Mouse (Mus musculus): ENCODE results near the gene Nedd4. TPM values are rescaled to one million over a fixed set of nuclear protein-coding genes. Genes with fewer than 3 reads are reported as not detected.
A peak's percentile ranks its signal among the peaks of the same experiment; 100 is the strongest.

The Nedd4 gene
- polyA plus RNA-seq, 1 experiment from 2014 or later: 764 TPM

- H3K27ac ChIP-seq (ENCODE audit: low read length): no peak overlapping the region
- ATAC-seq (ENCODE audit: insufficient number of reproducible peaks, insufficient read depth, low FRiP score, low read depth): no peak
- no peaks in the 10 kb centered on the region for H3K9me3 ChIP-seq (ENCODE audit: control insufficient read depth, low read depth, low read length)
- no peak overlapping the region for H3K4me2 ChIP-seq (replicated peaks; ENCODE audit: low read depth, low read length)
- H3K27me3 ChIP-seq (ENCODE audit: control insufficient read depth, insufficient read depth, low read length): no peaks in the 10 kb centered on the region
- 0 out of 2 replicates have a peak, but pooled peaks cover 5% of the 10 kb centered on the region for H3K4me1 ChIP-seq (ENCODE audit: control insufficient read depth, insufficient read depth, low read length)
- H3K9ac ChIP-seq (replicated peaks; ENCODE audit: low read depth, low read length): no peak overlapping the region
- H3K36me3 ChIP-seq (ENCODE audit: control insufficient read depth, insufficient read depth, low read length): no peaks in the 10 kb centered on the region
- 89% methylated on average over 5 of the region's 5 CpGs for WGBS
- no peak overlapping the region for H3K4me3 ChIP-seq (ENCODE audit: low read depth, low read length)
Observed at GRCm38 (mm10) chr9:72757143-72757542, 95.0 kb downstream of the Nedd4 start.

- Histone ChIP-seq H3K36me3 (ENCODE audit: control insufficient read depth, insufficient read depth, low read length) (no peaks in the 10 kb centered on the region), H3K27ac (ENCODE audit: low read length) (no peak overlapping the region), H3K4me2 (replicated peaks; ENCODE audit: low read depth, low read length) (no peak overlapping the region), H3K4me1 (ENCODE audit: control insufficient read depth, insufficient read depth, low read length) (peaks cover 5% of the 10 kb centered on the region; the same call in 1 of the 2 replicates), H3K4me3 (ENCODE audit: low read depth, low read length) (no peak overlapping the region), H3K9me3 (ENCODE audit: control insufficient read depth, low read depth, low read length) (no peaks in the 10 kb centered on the region), H3K9ac (replicated peaks; ENCODE audit: low read depth, low read length) (no peak overlapping the region), H3K27me3 (ENCODE audit: control insufficient read depth, insufficient read depth, low read length) (no peaks in the 10 kb centered on the region)
- ATAC-seq (ENCODE audit: insufficient number of reproducible peaks, insufficient read depth, low FRiP score, low read depth): no peak
- 19% methylated on average over 8 of the region's 8 CpGs for WGBS
Observed at GRCm38 (mm10) chr9:72758705-72759131, 96.6 kb downstream of the Nedd4 start.

- Histone ChIP-seq H3K4me1 (ENCODE audit: control insufficient read depth, insufficient read depth, low read length) (peaks cover 5% of the 10 kb centered on the region; the same call in 1 of the 2 replicates), H3K27me3 (ENCODE audit: control insufficient read depth, insufficient read depth, low read length) (no peaks in the 10 kb centered on the region), H3K9me3 (ENCODE audit: control insufficient read depth, low read depth, low read length) (no peaks in the 10 kb centered on the region), H3K9ac (replicated peaks; ENCODE audit: low read depth, low read length) (no peak overlapping the region), H3K36me3 (ENCODE audit: control insufficient read depth, insufficient read depth, low read length) (no peaks in the 10 kb centered on the region), H3K4me3 (ENCODE audit: low read depth, low read length) (no peak overlapping the region), H3K27ac (ENCODE audit: low read length) (no peak overlapping the region), H3K4me2 (replicated peaks; ENCODE audit: low read depth, low read length) (no peak overlapping the region)
- ATAC-seq (ENCODE audit: insufficient number of reproducible peaks, insufficient read depth, low FRiP score, low read depth): no peak
- WGBS: 13% methylated on average over 3 of the region's 3 CpGs
Observed at GRCm38 (mm10) chr9:72763050-72763718, 101.0 kb downstream of the Nedd4 start.

- Histone ChIP-seq H3K4me2 (replicated peaks; ENCODE audit: low read depth, low read length) (peak overlapping the region; percentile 59), H3K4me3 (ENCODE audit: low read depth, low read length) (peak overlapping the region; percentile 24), H3K27me3 (ENCODE audit: control insufficient read depth, insufficient read depth, low read length) (no peaks in the 10 kb centered on the region), H3K36me3 (ENCODE audit: control insufficient read depth, insufficient read depth, low read length) (no peaks in the 10 kb centered on the region), H3K4me1 (ENCODE audit: control insufficient read depth, insufficient read depth, low read length) (no peaks in the 10 kb centered on the region; the same call in 1 of the 2 replicates), H3K27ac (ENCODE audit: low read length) (no peak overlapping the region), H3K9me3 (ENCODE audit: control insufficient read depth, low read depth, low read length) (no peaks in the 10 kb centered on the region), H3K9ac (replicated peaks; ENCODE audit: low read depth, low read length) (no peak overlapping the region)
- 2% methylated on average over 17 of the region's 17 CpGs for WGBS
- ATAC-seq (ENCODE audit: insufficient number of reproducible peaks, insufficient read depth, low FRiP score, low read depth): peak; percentile 46; the same call in 1 of the 2 replicates
Observed at GRCm38 (mm10) chr9:72766789-72767349, 104.7 kb downstream of the Nedd4 start.

GRCm38 (mm10) chr9:72775022-72775421 lies 112.9 kb downstream of the Nedd4 start:
- 78% methylated on average over 3 of the region's 4 CpGs for WGBS

GRCm38 (mm10) chr9:72779004-72779403 lies 116.9 kb downstream of the Nedd4 start:
- no peaks in the 10 kb centered on the region for H3K27me3 ChIP-seq (ENCODE audit: control insufficient read depth, insufficient read depth, low read length)
- no peak overlapping the region for H3K4me2 ChIP-seq (replicated peaks; ENCODE audit: low read depth, low read length)
- H3K36me3 ChIP-seq (ENCODE audit: control insufficient read depth, insufficient read depth, low read length): no peaks in the 10 kb centered on the region
- no peak for ATAC-seq (ENCODE audit: insufficient number of reproducible peaks, insufficient read depth, low FRiP score, low read depth)
- H3K4me1 ChIP-seq (ENCODE audit: control insufficient read depth, insufficient read depth, low read length): peaks cover 18% of the 10 kb centered on the region
- no peak overlapping the region for H3K27ac ChIP-seq (ENCODE audit: low read length)
- WGBS: 29% methylated on average over 11 of the region's 11 CpGs
- no peaks in the 10 kb centered on the region for H3K9me3 ChIP-seq (ENCODE audit: control insufficient read depth, low read depth, low read length)
- H3K4me3 ChIP-seq (ENCODE audit: low read depth, low read length): no peak overlapping the region
- H3K9ac ChIP-seq (replicated peaks; ENCODE audit: low read depth, low read length): no peak overlapping the region

More at GRCm38 (mm10) chr9:72775022-72775421, 112.9 kb downstream of the Nedd4 start:
- Histone ChIP-seq H3K27me3 (ENCODE audit: control insufficient read depth, insufficient read depth, low read length) (no peaks in the 10 kb centered on the region), H3K4me1 (ENCODE audit: control insufficient read depth, insufficient read depth, low read length) (peaks cover 5% of the 10 kb centered on the region; the same call in 1 of the 2 replicates), H3K36me3 (ENCODE audit: control insufficient read depth, insufficient read depth, low read length) (no peaks in the 10 kb centered on the region), H3K27ac (ENCODE audit: low read length) (no peak overlapping the region), H3K4me2 (replicated peaks; ENCODE audit: low read depth, low read length) (no peak overlapping the region), H3K9ac (replicated peaks; ENCODE audit: low read depth, low read length) (no peak overlapping the region), H3K9me3 (ENCODE audit: control insufficient read depth, low read depth, low read length) (no peaks in the 10 kb centered on the region), H3K4me3 (ENCODE audit: low read depth, low read length) (no peak overlapping the region)
- ATAC-seq (ENCODE audit: insufficient number of reproducible peaks, insufficient read depth, low FRiP score, low read depth): no peak

GRCm38 (mm10) chr9:72779733-72780132 lies 117.6 kb downstream of the Nedd4 start:
- no peak overlapping the region for H3K4me3 ChIP-seq (ENCODE audit: low read depth, low read length)
- H3K36me3 ChIP-seq (ENCODE audit: control insufficient read depth, insufficient read depth, low read length): no peaks in the 10 kb centered on the region
- H3K4me2 ChIP-seq (replicated peaks; ENCODE audit: low read depth, low read length): no peak overlapping the region
- H3K4me1 ChIP-seq (ENCODE audit: control insufficient read depth, insufficient read depth, low read length): peaks cover 18% of the 10 kb centered on the region
- 11% methylated on average over 4 of the region's 4 CpGs for WGBS
- ATAC-seq (ENCODE audit: insufficient number of reproducible peaks, insufficient read depth, low FRiP score, low read depth): no peak
- no peak overlapping the region for H3K27ac ChIP-seq (ENCODE audit: low read length)
- H3K9me3 ChIP-seq (ENCODE audit: control insufficient read depth, low read depth, low read length): no peaks in the 10 kb centered on the region
- no peak overlapping the region for H3K9ac ChIP-seq (replicated peaks; ENCODE audit: low read depth, low read length)
- H3K27me3 ChIP-seq (ENCODE audit: control insufficient read depth, insufficient read depth, low read length): no peaks in the 10 kb centered on the region

- Histone ChIP-seq H3K27ac (ENCODE audit: low read length) (no peak overlapping the region; the same call in 1 of the 2 replicates), H3K9me3 (ENCODE audit: control insufficient read depth, low read depth, low read length) (no peaks in the 10 kb centered on the region), H3K4me1 (ENCODE audit: control insufficient read depth, insufficient read depth, low read length) (peaks cover 18% of the 10 kb centered on the region), H3K36me3 (ENCODE audit: control insufficient read depth, insufficient read depth, low read length) (no peaks in the 10 kb centered on the region), H3K27me3 (ENCODE audit: control insufficient read depth, insufficient read depth, low read length) (no peaks in the 10 kb centered on the region), H3K4me3 (ENCODE audit: low read depth, low read length) (no peak overlapping the region), H3K9ac (replicated peaks; ENCODE audit: low read depth, low read length) (no peak overlapping the region), H3K4me2 (replicated peaks; ENCODE audit: low read depth, low read length) (no peak overlapping the region)
- 15% methylated on average over 5 of the region's 5 CpGs for WGBS
- ATAC-seq (ENCODE audit: insufficient number of reproducible peaks, insufficient read depth, low FRiP score, low read depth): no peak
Observed at GRCm38 (mm10) chr9:72780694-72781093, 118.5 kb downstream of the Nedd4 start.

All from stomach, embryonic 14.5 days (tissue).